Mouse (Mus musculus): ENCODE measurements around the gene Prss30. TPM values are rescaled to one million over a fixed set of nuclear protein-coding genes. Genes with fewer than 3 reads are reported as not detected.
A peak's percentile ranks its signal among the peaks of the same experiment; 100 is the strongest.
"Not testable (repeated sequence)": the region's sequence is repeated elsewhere in the genome, so short reads cannot be mapped to it uniquely, and the experiment has no call there.

Gene Prss30
- polyA plus RNA-seq, 1 experiment from 2014 or later, result 0.14 TPM

DNA sequence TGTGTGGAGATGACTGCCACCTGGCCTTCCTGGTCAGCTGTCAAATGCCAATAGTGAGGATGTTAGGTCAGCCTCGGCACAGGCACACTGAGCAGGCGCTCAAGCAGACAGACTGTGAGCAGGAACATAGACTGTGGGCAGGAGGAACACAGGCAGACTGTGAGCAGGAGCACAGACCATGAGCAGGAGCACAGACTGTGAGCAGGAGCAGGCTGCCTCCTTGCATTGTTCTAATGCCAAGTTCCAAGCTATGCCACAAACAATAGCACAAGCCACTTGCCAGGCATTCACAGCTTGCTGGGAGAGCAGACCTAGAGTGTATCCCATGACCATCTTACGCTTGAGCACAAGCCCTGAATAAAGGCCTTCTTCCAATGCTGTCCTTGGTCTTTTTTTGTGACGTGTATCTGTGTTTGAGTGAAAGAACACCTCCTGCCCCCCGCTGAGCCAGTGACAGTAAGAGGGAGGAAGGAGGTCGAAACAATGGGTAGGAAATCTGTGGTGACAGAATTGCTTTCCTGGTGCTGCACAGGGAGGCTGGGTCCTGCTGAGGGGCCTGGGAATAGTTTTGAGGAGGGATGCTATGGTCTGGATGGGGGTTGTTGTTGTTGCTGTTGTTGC lies 14.5 kb downstream of the Prss30 start:
- no peak overlapping the region for H3K27ac ChIP-seq (ENCODE audit: low read length)
- ATAC-seq (ENCODE audit: low FRiP score, low TSS enrichment), result no peak
- H3K9ac ChIP-seq (replicated peaks; ENCODE audit: low read length), result no peak overlapping the region
- no peak overlapping the region for H3K4me3 ChIP-seq (ENCODE audit: low read length)
- H3K4me1 ChIP-seq (ENCODE audit: insufficient read depth, low read length), result no peaks in the 10 kb centered on the region
- H3K36me3 ChIP-seq (ENCODE audit: insufficient read depth, low read length), result no peaks in the 10 kb centered on the region
- 41% methylated on average over 6 of the region's 6 CpGs for WGBS
- H3K27me3 ChIP-seq (ENCODE audit: insufficient read depth, low read length), result no peaks in the 10 kb centered on the region
- no peak overlapping the region for H3K4me2 ChIP-seq (replicated peaks; ENCODE audit: low read depth, low read length)
- H3K9me3 ChIP-seq (ENCODE audit: low read length), result no peaks in the 10 kb centered on the region

DNA sequence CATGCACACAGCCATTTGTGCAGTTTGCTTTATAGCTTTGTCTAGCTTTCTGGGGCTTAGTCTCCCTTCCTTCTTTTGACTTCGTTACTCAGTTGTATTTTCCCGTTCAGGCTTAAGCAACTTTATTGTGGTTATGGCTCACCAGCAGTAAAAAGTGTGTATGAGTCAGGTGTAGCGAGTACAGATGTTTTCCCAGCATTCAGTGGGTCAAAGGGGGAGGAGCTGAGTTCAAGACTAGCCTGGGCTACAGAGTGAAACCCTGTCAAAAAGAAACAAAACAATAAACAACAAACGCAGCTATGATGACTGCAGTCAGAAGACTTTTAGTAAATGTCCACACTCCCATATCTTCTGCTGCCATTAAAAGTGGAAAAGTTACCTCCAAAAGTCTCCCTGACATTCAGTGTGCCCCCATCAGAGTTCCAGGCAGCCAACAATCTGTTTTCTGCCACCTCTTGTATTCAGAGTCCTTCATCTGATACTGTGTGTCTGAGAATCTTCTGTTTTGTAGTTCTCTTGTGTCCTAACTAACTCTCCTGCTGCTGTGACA lies 18.7 kb downstream of the Prss30 start:
- WGBS, result 62% methylated on average over 4 of the region's 4 CpGs
- Histone ChIP-seq H3K27me3 (ENCODE audit: insufficient read depth, low read length) (no peaks in the 10 kb centered on the region), H3K4me2 (replicated peaks; ENCODE audit: low read depth, low read length) (no peak overlapping the region), H3K4me1 (ENCODE audit: insufficient read depth, low read length) (0 out of 2 replicates have a peak, but pooled peaks cover 3% of the 10 kb centered on the region), H3K4me3 (ENCODE audit: low read length) (no peak overlapping the region), H3K9me3 (ENCODE audit: low read length) (no peaks in the 10 kb centered on the region), H3K9ac (replicated peaks; ENCODE audit: low read length) (no peak overlapping the region), H3K27ac (ENCODE audit: low read length) (no peak overlapping the region), H3K36me3 (ENCODE audit: insufficient read depth, low read length) (no peaks in the 10 kb centered on the region)
- no peak for ATAC-seq (ENCODE audit: low FRiP score, low TSS enrichment)

DNA sequence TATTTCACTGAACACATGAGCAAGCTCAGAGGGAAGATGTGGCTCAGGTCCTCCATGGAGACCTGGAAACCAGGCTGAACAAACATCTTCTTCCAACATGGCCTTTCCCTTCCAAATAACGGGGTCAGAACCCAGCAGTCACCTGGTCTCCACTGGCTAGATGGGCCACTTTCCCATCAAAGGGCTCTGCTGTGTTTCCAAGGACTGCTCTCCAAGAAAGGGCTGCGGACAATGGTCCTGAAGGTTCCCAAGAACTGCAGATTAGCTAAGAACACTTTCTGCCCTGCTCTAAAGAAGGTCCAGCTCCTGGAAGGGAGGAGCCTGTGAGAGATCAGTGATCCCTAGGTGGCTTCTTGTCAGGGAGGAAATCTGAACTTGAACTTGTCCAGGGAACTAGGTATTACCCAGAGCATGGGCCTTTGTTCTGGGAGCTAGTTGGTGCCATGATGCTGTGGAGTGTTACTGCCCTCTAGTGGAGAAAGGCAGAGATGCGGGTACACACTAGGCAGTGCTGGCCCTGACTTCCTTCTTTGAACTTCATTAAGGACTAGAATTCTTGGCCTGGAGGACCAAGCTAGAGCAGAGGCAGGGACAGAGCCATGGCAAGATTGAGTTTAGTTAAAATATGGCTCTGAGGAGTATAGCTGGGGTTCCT lies 20.2 kb downstream of the Prss30 start:
- Histone ChIP-seq H3K4me1 (ENCODE audit: insufficient read depth, low read length) (0 out of 2 replicates have a peak, but pooled peaks cover 3% of the 10 kb centered on the region), H3K9me3 (ENCODE audit: low read length) (no peaks in the 10 kb centered on the region), H3K27ac (ENCODE audit: low read length) (no peak overlapping the region), H3K4me2 (replicated peaks; ENCODE audit: low read depth, low read length) (no peak overlapping the region), H3K9ac (replicated peaks; ENCODE audit: low read length) (peak overlapping the region; percentile 58), H3K27me3 (ENCODE audit: insufficient read depth, low read length) (no peaks in the 10 kb centered on the region), H3K36me3 (ENCODE audit: insufficient read depth, low read length) (no peaks in the 10 kb centered on the region), H3K4me3 (ENCODE audit: low read length) (no peak overlapping the region)
- peak; percentile 92 for ATAC-seq (ENCODE audit: low FRiP score, low TSS enrichment)
- WGBS, result 41% methylated on average over 3 of the region's 3 CpGs

DNA sequence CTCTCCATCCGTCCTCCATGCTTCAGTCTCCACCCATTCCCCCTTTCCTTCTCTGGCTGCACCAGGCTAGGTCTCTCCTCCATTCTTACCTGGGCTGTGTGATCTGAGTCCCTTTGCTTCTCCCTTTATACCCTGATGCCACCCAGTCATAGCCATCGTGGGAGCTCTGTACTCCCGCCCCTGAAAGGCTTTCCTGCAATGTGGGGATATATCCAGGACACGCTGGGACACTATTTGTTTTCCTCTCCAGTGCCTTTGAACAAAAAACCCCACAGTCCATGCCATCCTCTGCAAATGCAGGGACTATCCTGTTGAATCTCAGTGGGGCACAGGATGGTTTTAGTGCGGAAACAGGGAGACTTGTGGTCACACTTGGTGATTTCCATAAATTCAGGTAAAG lies 25.2 kb downstream of the Prss30 start, which contains the start of gene Sbpl:
TSS of gene Sbpl (minus strand) at position 101 of the 400 bp plus-strand sequence.
- 82% methylated on average over 5 of the region's 5 CpGs for WGBS
- H3K9me3 ChIP-seq (ENCODE audit: low read length), result no peaks in the 10 kb centered on the region

DNA sequence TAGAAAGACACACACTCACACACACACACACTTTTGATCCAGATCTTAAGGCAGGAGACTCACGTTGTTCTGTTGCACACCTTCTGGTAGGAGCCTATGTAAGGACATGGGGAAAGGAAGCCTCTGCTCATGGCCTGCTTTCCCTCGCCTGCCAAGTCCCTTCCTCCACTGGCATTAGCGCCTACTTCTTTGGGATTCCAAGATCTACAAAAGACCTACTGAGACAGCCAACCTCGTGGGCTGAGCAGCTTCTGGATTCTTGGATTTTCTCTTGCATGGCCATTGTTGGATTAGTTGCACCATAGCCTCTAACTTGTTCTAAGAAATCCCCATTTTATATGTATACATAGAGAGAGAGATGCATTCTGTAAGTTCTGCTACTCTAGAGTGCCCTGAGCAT lies 29.5 kb downstream of the Prss30 start:
- ATAC-seq (ENCODE audit: low FRiP score, low TSS enrichment); H3K36me3 ChIP-seq (ENCODE audit: insufficient read depth, low read length): not testable (repeated sequence)
- 76% methylated on average over 4 of the region's 4 CpGs for whole genome bisulfite sequencing

More for the DNA sequence above, 25.2 kb downstream of the Prss30 start, which contains the start of gene Sbpl:
- H3K27me3 ChIP-seq (ENCODE audit: insufficient read depth, low read length), result no peaks in the 10 kb centered on the region
- H3K4me2 ChIP-seq (replicated peaks; ENCODE audit: low read depth, low read length), result no peak within 1 kb of the TSS
- ATAC-seq (ENCODE audit: low FRiP score, low TSS enrichment), result no peak
- no peak within 1 kb of the TSS for H3K9ac ChIP-seq (replicated peaks; ENCODE audit: low read length)
- no peaks in the 10 kb centered on the region for H3K36me3 ChIP-seq (ENCODE audit: insufficient read depth, low read length)
- H3K4me3 ChIP-seq (ENCODE audit: low read length), result no peak within 1 kb of the TSS
- H3K4me1 ChIP-seq (ENCODE audit: insufficient read depth, low read length), result 0 out of 2 replicates have a peak, but pooled peaks cover 2% of the 10 kb centered on the region
- H3K27ac ChIP-seq (ENCODE audit: low read length), result no peak within 1 kb of the TSS

DNA sequence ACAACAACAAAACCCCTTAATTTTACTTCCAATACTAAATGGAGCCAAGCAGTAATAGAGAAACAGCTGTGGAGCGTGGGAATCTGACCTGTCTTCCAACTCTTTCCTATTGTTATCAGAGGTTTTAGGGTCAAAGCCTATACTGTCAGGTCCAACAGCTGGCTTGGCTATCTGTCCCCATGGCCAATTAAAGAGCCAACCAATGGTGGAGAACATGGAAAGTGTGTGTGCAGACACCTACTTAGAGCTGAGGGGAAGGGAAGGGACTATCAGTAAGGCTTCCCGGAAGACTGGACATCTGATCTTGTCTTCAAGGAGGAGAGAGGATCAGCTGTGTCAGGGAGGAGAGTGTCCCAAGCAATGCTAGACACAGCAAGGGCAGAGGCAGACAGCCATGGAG lies 31.3 kb downstream of the Prss30 start:
- no peaks in the 10 kb centered on the region for H3K36me3 ChIP-seq (ENCODE audit: insufficient read depth, low read length)
- H3K9ac ChIP-seq (replicated peaks; ENCODE audit: low read length), result no peak overlapping the region
- 68% methylated on average over 2 of the region's 2 CpGs for WGBS
- no peaks in the 10 kb centered on the region for H3K9me3 ChIP-seq (ENCODE audit: low read length)
- H3K4me1 ChIP-seq (ENCODE audit: insufficient read depth, low read length), result no peaks in the 10 kb centered on the region
- no peaks in the 10 kb centered on the region for H3K27me3 ChIP-seq (ENCODE audit: insufficient read depth, low read length)
- H3K27ac ChIP-seq (ENCODE audit: low read length), result no peak overlapping the region
- H3K4me3 ChIP-seq (ENCODE audit: low read length), result no peak overlapping the region
- no peak overlapping the region for H3K4me2 ChIP-seq (replicated peaks; ENCODE audit: low read depth, low read length)
- no peak for ATAC-seq (ENCODE audit: low FRiP score, low TSS enrichment)

More for the DNA sequence above, 29.5 kb downstream of the Prss30 start:
- H3K4me1 ChIP-seq (ENCODE audit: insufficient read depth, low read length); H3K9ac ChIP-seq (replicated peaks; ENCODE audit: low read length); H3K4me3 ChIP-seq (ENCODE audit: low read length); H3K27ac ChIP-seq (ENCODE audit: low read length); H3K4me2 ChIP-seq (replicated peaks; ENCODE audit: low read depth, low read length); H3K9me3 ChIP-seq (ENCODE audit: low read length); H3K27me3 ChIP-seq (ENCODE audit: insufficient read depth, low read length): not testable (repeated sequence)

DNA sequence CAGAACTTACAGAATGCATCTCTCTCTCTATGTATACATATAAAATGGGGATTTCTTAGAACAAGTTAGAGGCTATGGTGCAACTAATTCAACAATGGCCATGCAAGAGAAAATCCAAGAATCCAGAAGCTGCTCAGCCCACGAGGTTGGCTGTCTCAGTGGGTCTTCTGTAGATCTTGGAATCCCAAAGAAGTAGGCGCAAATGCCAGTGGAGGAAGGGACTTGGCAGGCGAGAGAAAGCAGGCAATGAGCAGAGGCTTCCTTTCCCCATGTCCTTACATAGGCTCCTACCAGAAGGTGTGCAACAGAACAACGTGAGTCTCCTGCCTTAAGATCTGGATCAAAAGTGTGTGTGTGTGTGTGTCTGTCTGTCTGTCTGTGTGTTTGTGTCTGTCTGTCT lies 32.9 kb downstream of the Prss30 start:
- H3K4me2 ChIP-seq (replicated peaks; ENCODE audit: low read depth, low read length); H3K4me3 ChIP-seq (ENCODE audit: low read length); ATAC-seq (ENCODE audit: low FRiP score, low TSS enrichment); H3K4me1 ChIP-seq (ENCODE audit: insufficient read depth, low read length); H3K36me3 ChIP-seq (ENCODE audit: insufficient read depth, low read length); H3K27ac ChIP-seq (ENCODE audit: low read length); H3K9ac ChIP-seq (replicated peaks; ENCODE audit: low read length); H3K9me3 ChIP-seq (ENCODE audit: low read length); H3K27me3 ChIP-seq (ENCODE audit: insufficient read depth, low read length): not testable (repeated sequence)
- WGBS, result 86% methylated on average over 4 of the region's 4 CpGs

DNA sequence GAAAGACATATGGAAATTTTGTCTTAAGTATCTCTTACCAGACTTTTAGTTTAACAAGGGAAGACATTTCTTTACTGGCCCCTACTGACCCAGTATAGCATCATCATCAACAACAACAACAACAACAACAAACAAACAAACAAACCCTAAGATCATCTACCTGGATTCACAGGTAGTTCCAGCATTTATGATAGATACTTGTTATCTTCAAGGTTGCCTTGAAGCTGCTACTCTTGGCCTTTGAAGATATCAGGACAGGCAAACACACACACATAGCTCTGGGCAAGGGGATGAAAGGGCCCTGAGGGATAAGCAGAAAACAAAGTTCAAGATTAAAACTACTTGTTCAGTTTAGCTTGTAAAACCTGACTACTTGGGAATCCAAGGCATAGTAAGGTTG lies 39.0 kb downstream of the Prss30 start, which contains the start of gene Sbp:
TSS of gene Sbp (plus strand) at position 301 of the 400 bp plus-strand sequence.
- Histone ChIP-seq H3K4me3 (ENCODE audit: low read length) (no peak within 1 kb of the TSS), H3K27ac (ENCODE audit: low read length) (no peak within 1 kb of the TSS), H3K27me3 (ENCODE audit: insufficient read depth, low read length) (no peaks in the 10 kb centered on the region), H3K9me3 (ENCODE audit: low read length) (no peaks in the 10 kb centered on the region), H3K9ac (replicated peaks; ENCODE audit: low read length) (no peak within 1 kb of the TSS), H3K36me3 (ENCODE audit: insufficient read depth, low read length) (no peaks in the 10 kb centered on the region), H3K4me1 (ENCODE audit: insufficient read depth, low read length) (no peaks in the 10 kb centered on the region), H3K4me2 (replicated peaks; ENCODE audit: low read depth, low read length) (no peak within 1 kb of the TSS)
- ATAC-seq (ENCODE audit: low FRiP score, low TSS enrichment), result no peak

DNA sequence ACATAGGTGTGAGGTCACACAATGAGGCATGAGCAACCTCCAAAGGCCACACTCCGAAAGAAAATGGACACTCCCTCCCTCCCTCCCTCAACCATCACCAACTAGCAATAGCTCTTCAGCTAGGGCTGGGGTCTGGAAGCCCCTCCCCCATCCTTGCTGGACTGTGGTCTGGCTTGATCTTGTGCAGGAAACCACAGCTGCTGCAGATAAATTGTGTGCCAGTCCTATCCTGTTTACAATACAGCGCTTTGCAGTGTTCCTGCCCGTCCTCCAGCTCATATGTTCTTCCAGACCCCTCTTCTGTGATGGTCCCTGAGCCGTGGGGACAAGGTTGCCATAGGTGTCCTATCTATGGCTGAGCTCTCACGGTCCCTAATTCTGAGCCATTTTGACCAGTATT lies 49.2 kb downstream of the Prss30 start:
- WGBS, result 74% methylated on average over 5 of the region's 5 CpGs
- no peak overlapping the region for H3K27ac ChIP-seq (ENCODE audit: low read length)
- H3K27me3 ChIP-seq (ENCODE audit: insufficient read depth, low read length), result no peaks in the 10 kb centered on the region
- no peaks in the 10 kb centered on the region for H3K36me3 ChIP-seq (ENCODE audit: insufficient read depth, low read length)
- no peak overlapping the region for H3K4me2 ChIP-seq (replicated peaks; ENCODE audit: low read depth, low read length)
- no peak overlapping the region for H3K9ac ChIP-seq (replicated peaks; ENCODE audit: low read length)
- H3K4me1 ChIP-seq (ENCODE audit: insufficient read depth, low read length), result no peaks in the 10 kb centered on the region
- ATAC-seq (ENCODE audit: low FRiP score, low TSS enrichment), result no peak
- H3K9me3 ChIP-seq (ENCODE audit: low read length), result no peaks in the 10 kb centered on the region
- H3K4me3 ChIP-seq (ENCODE audit: low read length), result no peak overlapping the region

DNA sequence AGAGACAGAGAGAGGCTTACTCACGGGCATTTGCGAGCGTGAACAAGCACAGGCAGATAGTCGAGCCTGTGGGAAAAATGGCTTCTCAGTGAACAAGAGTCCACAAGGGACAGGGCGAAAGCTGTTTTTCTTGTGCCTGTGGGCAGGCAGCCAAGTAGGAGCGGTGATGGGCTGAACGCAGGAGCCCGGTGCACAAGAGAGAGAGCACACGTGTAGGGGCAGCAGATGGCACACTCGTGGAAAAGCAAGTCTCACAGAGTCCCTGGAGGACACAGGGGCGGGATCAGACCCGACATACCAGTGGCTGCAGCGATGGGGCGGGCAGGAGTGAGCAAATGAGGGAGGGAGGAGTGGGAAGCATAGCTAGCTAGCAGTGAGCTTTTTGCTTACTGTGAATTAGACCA lies 55.3 kb downstream of the Prss30 start:
- Histone ChIP-seq H3K27me3 (ENCODE audit: insufficient read depth, low read length) (no peaks in the 10 kb centered on the region), H3K9ac (replicated peaks; ENCODE audit: low read length) (peak overlapping the region; percentile 77), H3K4me3 (ENCODE audit: low read length) (peak overlapping the region; percentile 53), H3K4me1 (ENCODE audit: insufficient read depth, low read length) (peaks cover 7% of the 10 kb centered on the region), H3K36me3 (ENCODE audit: insufficient read depth, low read length) (no peaks in the 10 kb centered on the region), H3K4me2 (replicated peaks; ENCODE audit: low read depth, low read length) (peak overlapping the region; percentile 67), H3K27ac (ENCODE audit: low read length) (peak overlapping the region; percentile 91), H3K9me3 (ENCODE audit: low read length) (no peaks in the 10 kb centered on the region)
- peak; percentile 85 for ATAC-seq (ENCODE audit: low FRiP score, low TSS enrichment)
- 0% methylated on average over 14 of the region's 14 CpGs for WGBS

All from kidney, embryonic 16.5 days (tissue).